ENCODE assay signal across 16 mouse cellular contexts in the genomic region with DNA sequence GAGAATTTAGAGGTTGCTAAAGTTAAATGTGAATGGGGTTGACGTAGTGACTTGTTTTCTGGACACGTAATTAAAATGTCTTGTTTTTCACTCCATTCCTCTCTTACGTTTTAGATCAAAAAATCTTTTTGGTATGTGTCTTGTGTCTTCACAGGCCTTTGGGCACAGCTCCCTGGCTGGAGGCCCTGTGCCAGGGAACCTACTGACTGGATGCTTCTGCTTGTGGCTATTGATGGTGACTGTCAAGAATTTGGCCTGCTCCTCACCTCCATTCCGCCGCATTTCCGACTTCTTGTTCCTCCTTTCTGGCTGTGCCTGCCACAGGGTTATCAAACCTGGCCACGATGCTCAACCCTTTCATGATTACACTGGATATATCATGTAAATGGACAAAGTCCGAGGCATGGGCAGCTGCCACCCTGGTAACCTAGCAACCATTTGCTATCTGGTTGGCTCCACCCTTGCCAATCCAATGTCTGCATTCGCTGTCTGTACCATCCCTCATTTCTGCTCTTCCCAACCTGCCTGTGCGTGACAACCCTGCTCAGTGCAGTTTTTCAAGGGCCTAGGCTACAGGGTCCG. TPM values are rescaled to one million over a fixed set of nuclear protein-coding genes. Genes with fewer than 3 reads are reported as not detected.
DNase-seq lines count a peak whose midpoint lies in the region; ATAC-seq lines count a peak whose summit lies in the region.
"Had no signal": no experiment of that assay in that cellular context is flagged by ENCODE, and none has a peak within 500 bp of the region (broad histone marks: within the 10 kb centered on the region; RNA-seq: fewer than 3 reads in every experiment).

No protein-coding gene starts in this region.

- 72% methylated on average over 11 of the region's 11 CpGs for WGBS in midbrain, embryonic 14.5 days
- WGBS in midbrain, embryonic 11.5 days = 82% methylated on average over 11 of the region's 11 CpGs
- WGBS in liver, embryonic 16.5 days (ENCODE audit: insufficient replicate concordance) = 61% methylated on average over 11 of the region's 11 CpGs

- no peak overlapping the region for H3K27ac ChIP-seq in midbrain, embryonic 14.5 days (replicated peaks; ENCODE audit: low read depth, low read length)
- no peak overlapping the region for H3K27ac ChIP-seq in midbrain, embryonic 11.5 days (ENCODE audit: low read depth, low read length)
- H3K27ac ChIP-seq in liver, embryonic 16.5 days (ENCODE audit: low read length) = peak overlapping the region; percentile 25; the same call in 1 of the 2 replicates
- H3K27ac ChIP-seq: embryonic facial prominence, embryonic 12.5 days; forebrain, embryonic 12.5 days; heart, embryonic 13.5 days; macrophage had no signal

- H3K36me3 ChIP-seq in midbrain, embryonic 14.5 days (ENCODE audit: control insufficient read depth, insufficient read depth, low read length) = no peaks in the 10 kb centered on the region
- H3K36me3 ChIP-seq in midbrain, embryonic 11.5 days (ENCODE audit: control insufficient read depth, insufficient read depth, low read length) = no peaks in the 10 kb centered on the region
- H3K36me3 ChIP-seq in liver, embryonic 16.5 days (ENCODE audit: control insufficient read depth, insufficient read depth) = no peaks in the 10 kb centered on the region
- H3K36me3 ChIP-seq: embryonic facial prominence, embryonic 12.5 days; forebrain, embryonic 12.5 days; heart, embryonic 13.5 days had no signal

- peak; percentile 28 for DNase-seq in midbrain, embryonic 14.5 days
- DNase-seq in midbrain, embryonic 11.5 days (ENCODE audit: low spot score, missing footprints) = no peak
- peak; percentile 58 for DNase-seq in cerebellum, adult 11-12 months
- DNase-seq in cerebellum, postnatal 14 days = peak; percentile 89
- DNase-seq in layer of hippocampus, adult 9-11 months = no peak
- no peak for DNase-seq in testis, postnatal 10 days (ENCODE audit: low spot score)
- DNase-seq in heart, adult 8-10 months (ENCODE audit: low spot score) = no peak
- DNase-seq: lung, adult 18-20 months; thymus, adult 2 months had no signal

- no peak overlapping the region; the same call in 1 of the 2 replicates for H3K9ac ChIP-seq in midbrain, embryonic 14.5 days (replicated peaks; ENCODE audit: low read length)
- no peak overlapping the region for H3K9ac ChIP-seq in midbrain, embryonic 11.5 days (ENCODE audit: low read length)
- H3K9ac ChIP-seq in liver, embryonic 16.5 days (ENCODE audit: low read depth, low read length) = no peak overlapping the region
- H3K9ac ChIP-seq: embryonic facial prominence, embryonic 12.5 days; forebrain, embryonic 12.5 days; heart, embryonic 13.5 days had no signal

- H3K27me3 ChIP-seq in midbrain, embryonic 14.5 days (ENCODE audit: control insufficient read depth, insufficient read depth, low read length) = no peaks in the 10 kb centered on the region
- H3K27me3 ChIP-seq in midbrain, embryonic 11.5 days (ENCODE audit: control insufficient read depth, insufficient read depth, low read length) = no peaks in the 10 kb centered on the region
- H3K27me3 ChIP-seq in liver, embryonic 16.5 days (ENCODE audit: control insufficient read depth, insufficient read depth, low read depth, low read length) = no peaks in the 10 kb centered on the region
- H3K27me3 ChIP-seq: CH12.LX; embryonic facial prominence, embryonic 12.5 days; forebrain, embryonic 12.5 days; heart, embryonic 13.5 days had no signal

- H3K4me1 ChIP-seq in midbrain, embryonic 14.5 days (ENCODE audit: control insufficient read depth, insufficient read depth, low read length) = no peaks in the 10 kb centered on the region
- H3K4me1 ChIP-seq in midbrain, embryonic 11.5 days (ENCODE audit: control insufficient read depth, insufficient read depth, low read length) = no peaks in the 10 kb centered on the region
- H3K4me1 ChIP-seq in liver, embryonic 16.5 days (ENCODE audit: control insufficient read depth, low read depth, low read length) = peaks cover 12% of the 10 kb centered on the region
- H3K4me1 ChIP-seq: forebrain, embryonic 12.5 days had no signal

- H3K9me3 ChIP-seq in midbrain, embryonic 14.5 days (ENCODE audit: control insufficient read depth, low read length) = no peaks in the 10 kb centered on the region
- no peaks in the 10 kb centered on the region for H3K9me3 ChIP-seq in midbrain, embryonic 11.5 days (ENCODE audit: control insufficient read depth, low read length)
- no peaks in the 10 kb centered on the region for H3K9me3 ChIP-seq in liver, embryonic 16.5 days (replicated peaks; ENCODE audit: control insufficient read depth, low read length)
- H3K9me3 ChIP-seq: embryonic facial prominence, embryonic 12.5 days; forebrain, embryonic 12.5 days; heart, embryonic 13.5 days had no signal

- H3K4me3 ChIP-seq in midbrain, embryonic 14.5 days (replicated peaks; ENCODE audit: low read depth, low read length) = no peak overlapping the region
- no peak overlapping the region for H3K4me3 ChIP-seq in midbrain, embryonic 11.5 days (ENCODE audit: low read depth, low read length)
- no peak overlapping the region for H3K4me3 ChIP-seq in liver, embryonic 16.5 days (ENCODE audit: low read depth, low read length)
- H3K4me3 ChIP-seq: embryonic facial prominence, embryonic 12.5 days; forebrain, embryonic 12.5 days; heart, embryonic 13.5 days had no signal

- H3K4me2 ChIP-seq in midbrain, embryonic 14.5 days (ENCODE audit: low read length) = no peak overlapping the region
- H3K4me2 ChIP-seq in midbrain, embryonic 11.5 days = no peak overlapping the region
- H3K4me2 ChIP-seq in liver, embryonic 16.5 days (ENCODE audit: low read depth, low read length) = no peak overlapping the region
- H3K4me2 ChIP-seq: embryonic facial prominence, embryonic 12.5 days; forebrain, embryonic 12.5 days; heart, embryonic 13.5 days had no signal

- ATAC-seq in midbrain, embryonic 14.5 days (ENCODE audit: low FRiP score, low TSS enrichment) = no peak
- no peak for ATAC-seq in midbrain, embryonic 11.5 days (ENCODE audit: low FRiP score)
- ATAC-seq in liver, embryonic 16.5 days (ENCODE audit: low read depth) = peak; percentile 45
- ATAC-seq: hindbrain, embryonic 16.5 days had no signal

RNA-seq across cellular contexts. Expression of gene Lactb, which starts 30.0 kb away (rescaled TPM):
- polyA plus RNA-seq in midbrain, embryonic 14.5 days (2014; fragmentation: Nextera tagmentation; extraction: Ambion mirVana) = 14.2 and 14.8 TPM in 2 replicates
- 11.7 and 12.6 TPM in 2 replicates for polyA plus RNA-seq in midbrain, embryonic 11.5 days (2014; fragmentation: Nextera tagmentation; extraction: Ambion mirVana)
- polyA plus RNA-seq in liver, embryonic 16.5 days (2015; fragmentation: Nextera tagmentation; extraction: Ambion mirVana) = 3.6 and 4.4 TPM in 2 replicates
- total RNA-seq in heart, adult 8-10 months (2022) = 10 to 100 TPM; 22.8 to 26.6 (median 23.5) TPM

RNA-seq across cellular contexts. Expression of gene Tpm1, which starts 44.0 kb away (rescaled TPM):
- 96.7 and 124 TPM in 2 replicates for polyA plus RNA-seq in midbrain, embryonic 14.5 days (2014; fragmentation: Nextera tagmentation; extraction: Ambion mirVana)
- polyA plus RNA-seq in midbrain, embryonic 11.5 days (2014; fragmentation: Nextera tagmentation; extraction: Ambion mirVana) = 298 and 333 TPM in 2 replicates
- polyA plus RNA-seq in liver, embryonic 16.5 days (2015; fragmentation: Nextera tagmentation; extraction: Ambion mirVana) = 122 and 145 TPM in 2 replicates
- over 10,000 TPM in 3 of 4 experiments, 1,000 to 10,000 TPM in 1; 9,382 to 12,072 (median 10,190) TPM for total RNA-seq in heart, adult 8-10 months (2022)

RNA-seq across cellular contexts. Expression of gene Rps27l, which starts 59.4 kb away (rescaled TPM):
- 245 and 251 TPM in 2 replicates for polyA plus RNA-seq in midbrain, embryonic 14.5 days (2014; fragmentation: Nextera tagmentation; extraction: Ambion mirVana)
- polyA plus RNA-seq in midbrain, embryonic 11.5 days (2014; fragmentation: Nextera tagmentation; extraction: Ambion mirVana) = 612 and 702 TPM in 2 replicates
- polyA plus RNA-seq in liver, embryonic 16.5 days (2015; fragmentation: Nextera tagmentation; extraction: Ambion mirVana) = 406 and 455 TPM in 2 replicates
- 100 to 1,000 TPM; 151 to 173 (median 164) TPM for total RNA-seq in heart, adult 8-10 months (2022)

Comparison
In these comparisons a context has a peak if more than half of its experiments do, and no peak if none do; other contexts are left out.
1. DNase-seq: peak in midbrain, embryonic 14.5 days (single experiment), cerebellum, adult 11-12 months (single experiment) and cerebellum, postnatal 14 days (2 of 2); none in midbrain, embryonic 11.5 days (single experiment), layer of hippocampus, adult 9-11 months (single experiment), testis, postnatal 10 days (single experiment) and heart, adult 8-10 months (single experiment).